Mouse (Mus musculus) bone marrow macrophage, adult 2 months (primary cell): ENCODE data around the gene Ppfia1.

ENCODE experiments used
- CTCF ChIP-seq: IDR thresholded peaks from 2 replicates; pipeline ENCODE4 v1.5.1; 2012; ENCODE audit warnings: low read depth, mild to moderate bottlenecking, low read length, moderate library complexity
- POLR2A ChIP-seq: IDR thresholded peaks from 2 replicates; pipeline ENCODE4 v1.6.1; 2012; ENCODE audit warnings: mild to moderate bottlenecking, low read depth, low read length, borderline replicate concordance

DNA sequence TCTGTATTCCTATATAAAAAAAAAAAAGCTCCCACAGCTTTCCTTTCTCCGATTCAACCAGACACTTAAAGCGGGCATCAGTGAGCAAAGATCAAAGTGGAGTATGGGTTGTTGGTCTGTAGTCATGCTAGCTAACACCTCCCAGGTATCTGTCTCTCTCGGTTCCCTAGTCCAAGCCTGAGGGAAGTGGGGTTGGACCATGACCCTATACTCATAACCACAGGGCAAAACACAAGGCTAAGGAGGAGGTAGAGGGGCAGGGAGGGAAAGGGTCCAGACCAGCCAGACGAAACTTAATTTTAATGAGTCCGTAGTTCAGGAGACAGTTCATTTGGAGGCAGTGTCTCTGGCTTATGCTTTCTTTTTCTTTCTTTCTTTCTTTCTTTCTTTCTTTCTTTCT lies 18.7 kb upstream of the Ppfia1 start:
- no peak for TF ChIP-seq POLR2A
- TF ChIP-seq CTCF = no peak
